Mouse (Mus musculus) heart, adult 9 months (tissue): ENCODE measurements around the gene Hoxa9.

Experiments
- DNase-seq, 2 experiments: peaks; one replicate each; pipeline ENCODE4 v3.0.0; 2022; ENCODE audit warnings: low spot score in 2 of 2

The Hoxa9 gene

GRCm38 (mm10) chr6:52230516-52231165 lies at the start of gene Hoxa9:
Hoxa9 (minus strand) TSS chr6:52231089.
- DNase-seq = no peak

GRCm38 (mm10) chr6:52276920-52277319 lies 46.0 kb upstream of the Hoxa9 start:
- no peak for DNase-seq

GRCm38 (mm10) chr6:52276382-52276781 lies 45.5 kb upstream of the Hoxa9 start:
- no peak for DNase-seq

GRCm38 (mm10) chr6:52275563-52276280 lies 44.8 kb upstream of the Hoxa9 start:
- DNase-seq = no peak

- DNase-seq = no peak
Observed at GRCm38 (mm10) chr6:52274576-52274975, 43.7 kb upstream of the Hoxa9 start.

- DNase-seq = no peak
Observed at GRCm38 (mm10) chr6:52273656-52274280, 42.9 kb upstream of the Hoxa9 start.

- DNase-seq = no peak
Observed at GRCm38 (mm10) chr6:52272766-52273655, 42.1 kb upstream of the Hoxa9 start.

- peak in 1 of 2 experiments; percentile 31 for DNase-seq
Observed at GRCm38 (mm10) chr6:52270494-52271480, 39.9 kb upstream of the Hoxa9 start.

GRCm38 (mm10) chr6:52268756-52269155 lies 37.9 kb upstream of the Hoxa9 start:
- DNase-seq = no peak

- no peak for DNase-seq
Observed at GRCm38 (mm10) chr6:52268341-52268740, 37.5 kb upstream of the Hoxa9 start.

- DNase-seq = no peak
Observed at GRCm38 (mm10) chr6:52267691-52268090, 36.8 kb upstream of the Hoxa9 start.

- DNase-seq = no peak
Observed at GRCm38 (mm10) chr6:52267221-52267620, 36.3 kb upstream of the Hoxa9 start.

- no peak for DNase-seq
Observed at GRCm38 (mm10) chr6:52266666-52266985, 35.7 kb upstream of the Hoxa9 start.

- no peak for DNase-seq
Observed at GRCm38 (mm10) chr6:52265913-52266665, 35.2 kb upstream of the Hoxa9 start.

GRCm38 (mm10) chr6:52265306-52265912 lies 34.5 kb upstream of the Hoxa9 start:
- DNase-seq = no peak

- no peak for DNase-seq
Observed at GRCm38 (mm10) chr6:52264106-52264790, 33.4 kb upstream of the Hoxa9 start.

- no peak for DNase-seq
Observed at GRCm38 (mm10) chr6:52263321-52263585, 32.4 kb upstream of the Hoxa9 start.

- DNase-seq = no peak
Observed at GRCm38 (mm10) chr6:52262463-52263320, 31.8 kb upstream of the Hoxa9 start.
